Mouse (Mus musculus): ENCODE results near the gene S100a7a. TPM values are rescaled to one million over a fixed set of nuclear protein-coding genes. Genes with fewer than 3 reads are reported as not detected.

The S100a7a gene
- total RNA-seq, 4 experiments from 2014 or later: 0.29 TPM; not detected in 3

DNA sequence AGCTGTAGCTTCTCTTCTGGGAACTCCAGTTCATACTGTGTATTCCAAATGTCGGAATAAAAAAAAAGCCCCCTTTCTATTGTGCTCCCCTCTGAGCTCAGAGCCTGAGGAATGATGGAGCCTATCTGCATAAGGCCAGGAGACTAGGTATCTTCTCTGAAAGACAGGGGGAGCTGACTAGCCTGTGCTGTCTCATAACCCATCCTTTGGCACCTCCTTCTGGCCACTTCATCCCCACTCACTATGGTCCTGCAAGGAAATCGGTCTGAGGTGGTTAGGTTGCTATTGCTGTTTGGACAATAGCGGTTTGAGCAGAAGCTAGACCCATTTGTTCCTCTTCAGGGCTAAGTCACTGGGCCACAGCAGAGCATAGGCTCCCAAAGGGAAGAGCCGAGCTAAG lies 26.0 kb upstream of the S100a7a start:
- DNase-seq (ENCODE audit: low spot score): no peak

DNA sequence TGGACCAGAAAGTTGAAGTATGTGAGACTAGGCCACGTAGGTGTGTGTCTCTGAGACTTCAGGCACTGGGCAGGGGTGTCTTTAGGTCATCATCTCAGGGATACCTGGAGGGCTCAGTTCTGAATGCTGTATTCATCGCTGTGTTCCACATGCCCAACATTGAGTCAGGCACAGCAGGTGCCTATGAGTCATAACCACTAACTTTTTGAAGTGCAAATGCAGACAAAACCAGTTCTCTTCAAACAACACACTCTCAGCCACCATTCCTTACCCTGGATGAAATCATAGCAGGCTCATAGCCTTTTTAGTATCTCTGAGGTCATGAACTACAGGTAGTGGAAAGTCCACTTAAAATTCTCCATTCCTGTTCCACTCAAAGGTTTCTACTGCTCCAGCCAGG lies 24.5 kb upstream of the S100a7a start:
- no peak for DNase-seq (ENCODE audit: low spot score)

DNA sequence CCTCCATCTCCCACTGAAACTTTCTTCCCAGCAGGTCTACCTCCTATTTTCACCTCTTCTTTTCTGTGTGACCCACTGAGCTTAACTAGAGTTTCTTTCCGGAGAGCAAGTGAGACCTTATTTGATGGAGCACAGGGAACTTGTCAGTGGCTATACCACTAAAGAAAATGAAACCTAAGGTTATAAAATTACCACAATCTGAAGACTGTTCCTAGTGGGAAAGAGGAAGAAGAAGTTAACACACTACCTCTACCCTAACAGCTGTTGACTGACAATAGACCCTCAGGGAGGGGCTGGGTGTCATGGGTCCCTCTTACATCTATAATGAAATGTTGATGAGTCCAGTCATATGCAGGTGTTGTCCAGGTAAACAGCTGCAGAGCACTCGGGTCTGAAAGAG lies 21.8 kb upstream of the S100a7a start:
- DNase-seq (ENCODE audit: low spot score): no peak

GRCm38 (mm10) chr3:90638511-90639275 lies 15.1 kb upstream of the S100a7a start:
- no peak for DNase-seq (ENCODE audit: low spot score)

GRCm38 (mm10) chr3:90639511-90640154 lies 14.2 kb upstream of the S100a7a start:
- DNase-seq (ENCODE audit: low spot score): no peak

DNA sequence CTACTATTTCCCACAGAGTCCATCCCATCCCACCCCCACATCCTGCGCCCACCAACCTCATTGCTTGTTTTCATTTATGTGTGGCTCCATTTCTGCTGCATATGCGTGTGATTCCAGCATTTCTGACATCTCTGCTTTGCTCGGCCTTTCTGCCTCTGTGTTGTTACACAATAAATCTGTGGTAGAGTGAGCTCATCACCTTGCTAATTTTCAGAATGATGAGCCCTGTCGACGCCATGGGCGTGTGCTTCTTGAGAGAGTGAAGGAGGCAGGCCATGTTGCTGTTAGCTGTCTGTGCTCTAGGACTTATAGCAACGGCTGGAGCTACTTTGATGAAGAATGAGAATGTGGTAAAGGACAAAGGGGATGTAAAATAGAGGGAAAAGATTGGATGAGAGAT lies 12.8 kb upstream of the S100a7a start:
- DNase-seq (ENCODE audit: low spot score): no peak

DNA sequence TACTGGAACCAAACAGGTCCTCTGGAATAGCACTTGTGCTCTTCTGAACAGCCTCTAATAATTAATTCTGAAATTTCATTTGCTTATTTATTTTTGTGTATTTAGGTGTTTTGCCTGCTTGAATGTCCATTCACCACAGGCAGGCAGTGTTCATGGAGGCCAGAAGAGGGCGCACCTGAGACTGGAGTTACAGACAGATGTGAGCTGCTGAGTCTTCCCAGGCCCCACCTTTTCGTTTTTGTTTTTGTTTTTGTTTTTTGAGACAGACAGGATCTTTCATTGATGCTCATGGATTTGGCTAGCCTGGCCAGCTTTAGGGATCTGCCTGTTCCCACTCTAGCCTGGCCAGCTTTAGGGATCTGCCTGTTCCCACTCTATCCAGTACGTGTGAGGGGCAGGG lies 9.6 kb upstream of the S100a7a start:
- DNase-seq (ENCODE audit: low spot score): peak; percentile 36

GRCm38 (mm10) chr3:90647291-90647690 lies 6.5 kb upstream of the S100a7a start:
- DNase-seq (ENCODE audit: low spot score): no peak

DNA sequence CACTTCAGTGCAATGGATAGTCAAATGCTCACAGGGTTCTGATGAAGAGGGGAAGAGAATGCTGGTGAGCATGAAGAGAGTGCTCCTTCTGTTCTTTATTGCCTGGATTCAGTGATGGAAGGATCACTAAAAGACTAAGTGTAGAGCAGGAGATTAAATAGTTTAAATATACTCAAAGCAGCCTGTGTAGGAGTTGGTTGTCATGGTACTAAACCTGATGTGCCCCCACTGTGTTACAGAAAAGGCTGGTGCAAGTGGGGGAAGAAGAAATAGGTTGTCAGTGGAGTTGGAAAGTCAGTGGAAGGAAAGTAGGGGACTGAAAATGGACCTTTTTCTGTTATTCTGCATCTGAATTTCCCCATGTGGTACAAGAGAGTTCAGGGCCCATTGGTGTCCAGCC lies 4.8 kb upstream of the S100a7a start:
- DNase-seq (ENCODE audit: low spot score): no peak

DNA sequence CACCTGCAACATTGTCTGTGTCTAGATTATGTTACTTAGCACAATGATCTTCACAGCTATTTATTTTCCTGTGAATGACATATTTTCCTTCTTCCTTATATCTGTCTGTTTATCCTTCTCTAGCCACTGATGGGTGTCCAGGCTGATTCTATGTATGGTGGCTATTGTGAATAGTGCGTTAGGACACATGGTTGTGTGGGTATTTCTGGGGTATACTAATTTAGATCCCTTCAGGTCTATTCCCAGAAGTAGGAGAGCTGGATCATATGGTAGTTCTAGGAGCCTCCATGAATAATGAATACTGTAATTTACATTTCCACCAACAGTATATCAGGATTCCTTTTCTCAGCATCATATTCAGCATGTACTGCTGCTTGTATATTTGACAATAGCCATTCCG lies 4.0 kb upstream of the S100a7a start:
- DNase-seq (ENCODE audit: low spot score): no peak

GRCm38 (mm10) chr3:90652878-90653508 lies 824 bp upstream of the S100a7a start:
- DNase-seq (ENCODE audit: low spot score): peak; percentile 62

DNA sequence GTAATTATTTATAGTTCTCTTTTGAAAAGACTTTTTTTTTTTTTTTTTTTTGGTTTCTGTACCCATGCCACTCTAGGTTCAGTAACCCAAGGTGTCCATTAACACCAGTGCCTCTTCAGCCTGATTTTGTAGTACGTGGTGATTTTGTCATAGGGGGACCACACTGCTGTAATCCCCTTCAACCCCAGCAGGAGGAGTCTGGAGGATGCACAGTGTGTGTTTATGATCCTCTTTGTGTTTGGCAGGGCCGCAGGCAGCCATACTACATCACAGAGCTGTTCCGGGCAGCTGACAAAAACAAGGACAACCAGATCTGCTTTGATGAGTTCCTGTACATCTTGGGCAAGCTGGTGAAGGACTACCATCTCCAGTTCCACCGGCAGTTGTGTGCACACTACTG lies 3.6 kb downstream of the S100a7a start:
- no peak for DNase-seq (ENCODE audit: low spot score)

DNA sequence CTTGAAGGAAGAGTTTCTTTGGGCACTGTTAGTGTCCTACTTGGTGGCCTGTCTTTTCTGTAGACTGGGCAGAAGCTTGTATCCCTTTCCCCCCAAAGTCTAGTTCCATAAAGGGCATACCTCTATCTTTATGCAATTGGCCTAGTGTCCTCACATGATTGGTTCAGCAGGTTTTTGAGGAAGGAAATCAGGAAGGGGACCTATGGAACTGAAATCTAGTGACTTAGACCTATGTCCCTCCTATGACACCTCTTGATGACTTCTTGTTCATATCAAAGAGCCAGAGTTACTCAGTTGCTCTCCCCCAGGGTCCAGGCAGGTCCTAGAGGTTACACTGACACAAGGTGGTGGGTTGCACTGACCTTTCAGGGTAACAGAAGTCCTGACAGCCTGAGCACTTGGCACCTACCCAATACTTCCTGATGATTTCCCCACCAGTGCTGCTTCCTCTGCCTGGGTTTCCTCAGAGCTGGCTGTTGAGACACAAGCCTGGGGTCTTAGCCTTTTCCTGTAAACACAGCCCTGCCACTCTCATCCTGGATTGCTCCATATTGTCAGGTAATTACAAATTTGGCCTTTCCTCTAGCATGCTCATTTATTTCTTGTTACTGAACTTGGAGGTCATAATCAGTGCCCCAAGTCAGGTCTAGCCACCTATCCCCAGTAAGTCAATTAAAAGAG lies 5.7 kb downstream of the S100a7a start:
- DNase-seq (ENCODE audit: low spot score): no peak

GRCm38 (mm10) chr3:90664219-90664618 lies 10.4 kb downstream of the S100a7a start:
- no peak for DNase-seq (ENCODE audit: low spot score)

DNA sequence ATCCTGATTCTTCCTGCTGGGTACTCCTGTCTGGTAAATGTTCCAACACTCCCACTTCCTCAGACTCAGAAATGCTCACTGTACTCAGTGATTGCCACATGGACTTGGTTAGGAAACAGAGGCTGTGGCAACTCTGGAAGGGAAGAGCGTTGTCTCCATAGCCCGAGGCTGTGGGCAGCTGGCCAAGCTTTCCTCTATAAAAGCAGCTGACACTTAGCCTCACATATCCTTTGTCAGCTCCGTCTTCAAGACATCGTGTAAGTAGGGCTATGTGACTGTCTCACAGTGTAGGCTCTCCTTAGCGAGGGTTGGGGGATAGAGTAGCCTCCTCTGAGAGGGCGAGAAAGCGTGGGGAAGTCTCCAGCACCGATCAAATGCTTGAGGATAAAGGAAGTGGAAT lies 15.0 kb downstream of the S100a7a start, which contains the start of gene S100a8:
Gene S100a8, plus strand, starts transcription at position 133 of the 400 bp plus-strand sequence.
- no peak for DNase-seq (ENCODE audit: low spot score)

- no peak for DNase-seq (ENCODE audit: low spot score)
Measured at GRCm38 (mm10) chr3:90678656-90679055, 24.8 kb downstream of the S100a7a start.

GRCm38 (mm10) chr3:90683929-90684328 lies 30.1 kb downstream of the S100a7a start:
- no peak for DNase-seq (ENCODE audit: low spot score)

DNA sequence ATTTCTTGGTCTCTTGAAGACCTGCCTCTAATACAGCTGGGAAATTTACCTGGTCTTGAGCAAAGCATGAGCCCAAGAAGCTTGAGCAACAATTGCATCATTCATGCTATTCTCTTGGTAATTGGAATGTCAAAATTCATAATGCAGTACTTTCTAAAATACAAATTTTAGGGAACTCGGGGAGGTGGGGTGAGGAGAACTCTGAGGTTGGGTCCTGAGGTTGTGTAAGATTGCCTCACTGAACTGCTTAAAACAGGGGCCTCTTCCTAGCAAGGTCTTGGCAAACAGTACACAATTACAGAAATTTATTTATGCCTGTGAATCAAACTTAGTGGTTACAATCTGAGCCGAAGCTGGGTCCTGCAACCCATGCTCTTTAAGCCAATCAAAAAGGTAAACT lies 33.0 kb downstream of the S100a7a start:
- no peak for DNase-seq (ENCODE audit: low spot score)

DNA sequence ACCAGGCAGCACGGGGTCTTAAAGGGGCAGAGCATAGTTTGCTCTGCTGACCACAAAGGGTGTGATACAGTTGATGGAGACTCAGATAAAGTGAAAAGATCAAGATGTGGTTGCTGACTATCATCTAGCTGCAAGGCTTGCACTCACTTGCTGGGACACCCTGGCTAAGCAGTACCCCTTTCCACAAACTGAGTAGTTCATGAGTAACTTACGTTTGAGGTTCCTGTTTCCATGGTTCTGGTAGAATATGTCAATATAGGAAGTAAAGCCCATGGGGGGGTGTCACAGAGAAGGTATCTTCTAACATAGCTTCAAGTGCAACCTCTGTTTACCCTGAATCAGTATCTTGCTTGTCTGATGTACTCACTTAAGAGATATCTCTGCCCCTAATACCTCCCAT lies 39.7 kb downstream of the S100a7a start:
- DNase-seq (ENCODE audit: low spot score): no peak

- no peak for DNase-seq (ENCODE audit: low spot score)
Measured at GRCm38 (mm10) chr3:90695613-90696012, 41.8 kb downstream of the S100a7a start, which contains the start of gene S100a9. Gene S100a9 (minus strand): TSS chr3:90695721.

DNA sequence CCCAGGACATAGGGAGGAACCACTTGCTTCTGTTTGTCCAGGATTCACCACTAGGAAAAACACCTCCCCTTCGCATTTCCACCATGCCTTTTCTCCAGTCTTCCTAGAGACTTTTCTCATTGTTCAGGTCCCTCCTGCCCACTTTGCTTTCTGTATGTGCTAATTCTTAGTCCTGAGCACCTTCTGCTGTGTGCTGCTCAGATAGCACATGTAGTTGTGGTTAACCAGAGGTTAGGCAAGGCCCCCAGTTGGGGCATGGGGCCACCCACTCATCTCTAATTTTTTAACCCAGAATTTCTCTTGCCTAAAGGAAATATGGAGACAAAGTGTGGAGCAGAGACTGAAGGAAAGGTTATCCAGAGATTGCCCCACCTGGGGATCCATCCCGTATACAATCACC lies 48.4 kb downstream of the S100a7a start:
- DNase-seq (ENCODE audit: low spot score): no peak
